ENCODE assay signal across 9 mouse cellular contexts in the genomic region with DNA sequence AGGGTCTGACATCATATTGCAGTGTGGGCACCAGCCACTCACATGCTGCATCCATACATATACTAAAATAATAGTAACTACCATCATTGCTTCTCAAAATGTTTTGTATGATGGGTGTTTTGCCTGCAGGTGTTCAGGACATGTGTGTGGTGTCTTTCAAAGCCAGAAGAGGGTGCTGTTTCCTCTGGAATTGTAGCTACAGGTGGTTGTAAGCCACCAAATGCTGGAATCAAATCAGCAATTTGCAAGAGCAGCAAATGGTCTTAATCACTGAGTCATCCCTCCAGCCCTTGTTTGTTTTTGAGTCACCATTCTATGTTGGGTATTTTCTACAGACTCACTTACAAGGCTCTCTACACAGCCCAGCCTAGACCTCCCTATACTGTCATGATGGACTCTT. TPM values are rescaled to one million over a fixed set of nuclear protein-coding genes. Genes with fewer than 3 reads are reported as not detected.
DNase-seq lines count a peak whose midpoint lies in the region; ATAC-seq and TF ChIP-seq lines count a peak whose summit lies in the region.
"Had no signal": no experiment of that assay in that cellular context is flagged by ENCODE, and none has a peak within 500 bp of the region (broad histone marks: within the 10 kb centered on the region; RNA-seq: fewer than 3 reads in every experiment).

No protein-coding gene starts in this region.

- ATAC-seq in kidney, embryonic 16.5 days (ENCODE audit: low FRiP score, low TSS enrichment), result no peak
- ATAC-seq in erythroid progenitor cell, adult 5-6 weeks (replicated peaks; ENCODE audit: low FRiP score, poor library complexity, severe bottlenecking), result no peak

- no peak overlapping the region for H3K4me2 ChIP-seq in kidney, embryonic 16.5 days (replicated peaks; ENCODE audit: low read depth, low read length)
- H3K4me2 ChIP-seq: neural tube, embryonic 12.5 days had no signal

- H3K4me3 ChIP-seq in kidney, adult 2 months (ENCODE audit: insufficient read depth, low read depth, low read length), result no peak overlapping the region
- no peak overlapping the region for H3K4me3 ChIP-seq in kidney, embryonic 16.5 days (ENCODE audit: low read length)
- H3K4me3 ChIP-seq: neural tube, embryonic 12.5 days had no signal

- no peak overlapping the region for H3K27ac ChIP-seq in kidney, adult 2 months (ENCODE audit: insufficient read depth, low read depth, low read length)
- H3K27ac ChIP-seq in kidney, embryonic 16.5 days (ENCODE audit: low read length), result no peak overlapping the region
- H3K27ac ChIP-seq: neural tube, embryonic 12.5 days had no signal

- H3K4me1 ChIP-seq in kidney, adult 2 months (ENCODE audit: control insufficient read depth, insufficient read depth, low read length), result peaks cover 6% of the 10 kb centered on the region; the same call in 1 of the 2 replicates
- H3K4me1 ChIP-seq in kidney, embryonic 16.5 days (ENCODE audit: insufficient read depth, low read length), result peaks cover 17% of the 10 kb centered on the region

- TF ChIP-seq CTCF in kidney, adult 2 months (conservative IDR thresholded peaks at IDR 0.05; ENCODE audit: insufficient read depth, insufficient read length, low read depth, low read length), result peak; percentile 55

- TF ChIP-seq POLR2A in kidney, adult 2 months (IDR thresholded peaks at IDR 0.05; ENCODE audit: low read depth, low read length), result no peak

- no peak overlapping the region for H3K9ac ChIP-seq in kidney, embryonic 16.5 days (replicated peaks; ENCODE audit: low read length)
- H3K9ac ChIP-seq: neural tube, embryonic 12.5 days had no signal

- DNase-seq in kidney, adult 2 months, result peak; percentile 79
- DNase-seq in MN1 (ENCODE audit: low spot score), result peak; percentile 77
- DNase-seq in embryo, embryonic 11 days, result peak; percentile 47
- peak; percentile 71 for DNase-seq in lung, postnatal 25 days (ENCODE audit: low spot score)
- no peak for DNase-seq in layer of hippocampus, adult 9-10 months (ENCODE audit: low spot score)
- DNase-seq in gastrocnemius, postnatal 10 days, result no peak

- H3K36me3 ChIP-seq in kidney, adult 2 months (ENCODE audit: control insufficient read depth, insufficient read depth, low read length), result no peaks in the 10 kb centered on the region; the same call in 1 of the 2 replicates
- H3K36me3 ChIP-seq in kidney, embryonic 16.5 days (ENCODE audit: insufficient read depth, low read length), result peaks cover 14% of the 10 kb centered on the region

- no peaks in the 10 kb centered on the region for H3K9me3 ChIP-seq in kidney, embryonic 16.5 days (ENCODE audit: low read length)
- H3K9me3 ChIP-seq: neural tube, embryonic 12.5 days had no signal

- H3K27me3 ChIP-seq in kidney, adult 2 months (replicated peaks; ENCODE audit: control insufficient read depth, insufficient read depth, low read length), result no peaks in the 10 kb centered on the region
- no peaks in the 10 kb centered on the region for H3K27me3 ChIP-seq in kidney, embryonic 16.5 days (ENCODE audit: insufficient read depth, low read length)
- H3K27me3 ChIP-seq: neural tube, embryonic 12.5 days had no signal

RNA-seq across cellular contexts. Expression of gene Psmb4, which starts 1.8 kb away (rescaled TPM):
- polyA plus RNA-seq in kidney, adult 2 months (2012; rRNA removed), result 235 and 307 TPM in 2 replicates
- polyA plus RNA-seq in kidney, embryonic 16.5 days (2015; fragmentation: Nextera tagmentation; extraction: Ambion mirVana), result 341 and 366 TPM in 2 replicates
- total RNA-seq in gastrocnemius, postnatal 10 days (2021), result 100 to 1,000 TPM; 240 to 255 TPM
- total RNA-seq in erythroid progenitor cell, adult 5-6 weeks (2015; ENCODE audit: low replicate concordance), result 171 and 185 TPM in 2 replicates
- total RNA-seq in erythroid progenitor cell, adult 5-6 weeks (2017; ENCODE audit: low replicate concordance), result 25.2 and 96.7 TPM in 2 replicates

RNA-seq across cellular contexts. Expression of gene Selenbp1, which starts 44.3 kb away (rescaled TPM):
- polyA plus RNA-seq in kidney, adult 2 months (2012; rRNA removed), result 785 and 803 TPM in 2 replicates
- polyA plus RNA-seq in kidney, embryonic 16.5 days (2015; fragmentation: Nextera tagmentation; extraction: Ambion mirVana), result 88.7 and 105 TPM in 2 replicates
- 1 to 10 TPM; 8.3 to 8.6 TPM for total RNA-seq in gastrocnemius, postnatal 10 days (2021)
- total RNA-seq in erythroid progenitor cell, adult 5-6 weeks (2015; ENCODE audit: low replicate concordance), result 31.7 and 38.1 TPM in 2 replicates
- 31.1 and 34.5 TPM in 2 replicates for total RNA-seq in erythroid progenitor cell, adult 5-6 weeks (2017; ENCODE audit: low replicate concordance)

RNA-seq across cellular contexts. Expression of gene Pogz, which starts 51.2 kb away (rescaled TPM):
- 19.7 and 21.0 TPM in 2 replicates for polyA plus RNA-seq in kidney, adult 2 months (2012; rRNA removed)
- 15.9 and 21.0 TPM in 2 replicates for polyA plus RNA-seq in kidney, embryonic 16.5 days (2015; fragmentation: Nextera tagmentation; extraction: Ambion mirVana)
- total RNA-seq in gastrocnemius, postnatal 10 days (2021), result 10 to 100 TPM; 23.9 to 27.8 TPM
- 24.1 and 54.5 TPM in 2 replicates for total RNA-seq in erythroid progenitor cell, adult 5-6 weeks (2015; ENCODE audit: low replicate concordance)
- 9.2 and 11.6 TPM in 2 replicates for total RNA-seq in erythroid progenitor cell, adult 5-6 weeks (2017; ENCODE audit: low replicate concordance)

Comparison
In these comparisons a context has a peak if more than half of its experiments do, and no peak if none do; other contexts are left out.
1. DNase-seq: peak in kidney, adult 2 months (single experiment), MN1 (single experiment), embryo, embryonic 11 days (single experiment) and lung, postnatal 25 days (single experiment); none in layer of hippocampus, adult 9-10 months (single experiment) and gastrocnemius, postnatal 10 days (single experiment).